Mouse (Mus musculus) forebrain, postnatal 0 days (tissue): Measurements from ENCODE around the gene Mrpl33. TPM values are rescaled to one million over a fixed set of nuclear protein-coding genes. Genes with fewer than 3 reads are reported as not detected.
"Not testable (repeated sequence)": the region's sequence is repeated elsewhere in the genome, so short reads cannot be mapped to it uniquely, and the experiment has no call there.

Source experiments
- ATAC-seq: fragments of 200-750 bp; cut with Nextera tagmentation; 2 replicates; pipeline ENCODE4 v1.8.0; 2017; ENCODE audit warnings: mild to moderate bottlenecking, moderate library complexity
- DNase-seq: peaks from one replicate; pipeline ENCODE4 v3.0.0-alpha.2; 2015
- H3K27ac ChIP-seq: fragments of 300-500 bp; sonication (generic); 2 replicates; pipeline ENCODE4 v1.5.1; 2014; ENCODE audit warnings: low read depth, mild to moderate bottlenecking, antibody characterized with exemption, low read length, moderate library complexity, mixed read lengths
- H3K27me3 ChIP-seq: fragments of 300-500 bp; sonication (generic); 2 replicates; pipeline ENCODE4 v1.6.1; 2014; ENCODE audit warnings: mild to moderate bottlenecking, low read length, mixed read lengths; ENCODE audit not compliant: insufficient read depth
- H3K36me3 ChIP-seq: fragments of 300-500 bp; sonication (generic); 2 replicates; pipeline ENCODE4 v1.6.1; 2014; ENCODE audit warnings: mild to moderate bottlenecking, moderate library complexity; ENCODE audit not compliant: insufficient read depth
- H3K4me1 ChIP-seq: fragments of 300-500 bp; sonication (generic); 2 replicates; pipeline ENCODE4 v1.6.1; 2014; ENCODE audit warnings: antibody characterized with exemption; ENCODE audit not compliant: insufficient read depth
- H3K4me2 ChIP-seq: fragments of 300-500 bp; sonication (generic); 2 replicates; pipeline ENCODE4 v1.6.1; 2014; ENCODE audit warnings: low read depth, mild to moderate bottlenecking, moderate library complexity
- H3K4me3 ChIP-seq: fragments of 300-500 bp; sonication (generic); 2 replicates; pipeline ENCODE4 v1.5.1; 2014; ENCODE audit warnings: low read depth, low read length, mixed read lengths
- H3K9ac ChIP-seq: fragments of 300-500 bp; sonication (generic); 2 replicates; pipeline ENCODE4 v1.6.1; 2014; ENCODE audit warnings: mild to moderate bottlenecking
- H3K9me3 ChIP-seq: fragments of 300-500 bp; sonication (generic); 2 replicates; pipeline ENCODE4 v1.6.1; 2016; ENCODE audit warnings: low read length
- CTCF ChIP-seq: sonication (generic); IDR thresholded peaks from 2 replicates; pipeline ENCODE4 v1.5.1; 2016; ENCODE audit warnings: antibody characterized with exemption, control low read depth, low read depth
- WGBS: fragments of 180-500 bp; shearing (Covaris S2); extraction: QIAGEN DNeasy Blood & Tissue Kit; methylation state at CpG from one replicate; pipeline ENCODE4 v1.1.7; 2014; 5-methylcytosine and 5-hydroxymethylcytosine counted together
- polyA plus RNA-seq: library from polyadenylated mRNA; unstranded; fragments of >200 nt; fragmentation: Nextera tagmentation; extraction: Ambion mirVana; gene quantifications from 2 replicates; pipeline ENCODE4 v1.2.1, GENCODE M21; 2015
- total RNA-seq: library from RNA; depleted of rRNA; stranded (reverse); fragments of >200 nt; gene quantifications from 2 replicates; pipeline ENCODE4 v1.2.3, GENCODE M21; 2014

Gene Mrpl33
- total and polyA plus RNA-seq, 2 experiments from 2014 or later: 166 to 295 TPM

DNA sequence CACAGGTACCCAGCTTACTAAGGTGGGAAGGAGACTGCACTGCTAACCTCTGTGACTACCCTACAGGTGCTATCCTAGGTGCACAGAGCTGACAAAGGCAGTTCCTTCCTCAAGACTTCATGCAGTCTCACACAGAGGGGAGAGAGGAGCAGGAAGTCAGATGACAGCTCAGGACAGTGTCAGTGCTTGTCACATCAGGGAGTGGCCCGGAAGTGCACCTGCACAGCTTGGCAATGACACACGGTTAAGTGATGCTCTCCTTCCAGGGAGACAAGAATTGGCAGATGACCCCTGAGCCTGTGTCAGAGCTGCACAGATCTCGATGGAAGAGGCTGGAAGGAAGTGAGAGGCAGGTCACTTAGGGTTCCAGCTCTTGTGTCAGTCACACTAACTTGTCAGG lies 14.8 kb upstream of the Mrpl33 start:
- Histone ChIP-seq H3K9ac (no peak overlapping the region), H3K36me3 (no peaks in the 10 kb centered on the region), H3K9me3 (no peaks in the 10 kb centered on the region), H3K4me1 (no peaks in the 10 kb centered on the region), H3K27ac (no peak overlapping the region), H3K4me3 (no peak overlapping the region), H3K4me2 (no peak overlapping the region), H3K27me3 (no peaks in the 10 kb centered on the region)
- no peak for DNase-seq
- no peak for ATAC-seq
- no peak for TF ChIP-seq CTCF
- 73% methylated on average over 3 of the region's 3 CpGs for WGBS

DNA sequence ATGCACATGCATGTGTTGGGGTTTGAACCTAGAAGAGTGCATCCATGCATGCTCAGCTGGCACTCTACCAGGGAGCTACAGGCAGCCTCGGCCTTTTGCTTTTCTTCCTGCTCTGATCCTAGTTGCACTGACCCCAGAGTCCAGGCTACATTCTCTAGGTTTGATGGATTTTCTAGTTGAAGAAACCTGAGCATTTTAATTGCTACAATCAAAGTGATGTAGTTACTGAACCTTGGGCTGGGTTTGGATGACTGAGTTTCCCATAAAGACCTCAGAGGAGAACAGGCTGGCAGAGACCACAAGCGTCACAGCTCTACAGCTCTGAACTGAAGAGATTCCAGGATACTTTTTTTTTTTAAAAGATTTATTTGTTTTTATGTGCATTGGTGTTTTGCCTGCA lies 13.5 kb upstream of the Mrpl33 start:
- no peak overlapping the region for H3K4me3 ChIP-seq
- TF ChIP-seq CTCF: no peak

DNA sequence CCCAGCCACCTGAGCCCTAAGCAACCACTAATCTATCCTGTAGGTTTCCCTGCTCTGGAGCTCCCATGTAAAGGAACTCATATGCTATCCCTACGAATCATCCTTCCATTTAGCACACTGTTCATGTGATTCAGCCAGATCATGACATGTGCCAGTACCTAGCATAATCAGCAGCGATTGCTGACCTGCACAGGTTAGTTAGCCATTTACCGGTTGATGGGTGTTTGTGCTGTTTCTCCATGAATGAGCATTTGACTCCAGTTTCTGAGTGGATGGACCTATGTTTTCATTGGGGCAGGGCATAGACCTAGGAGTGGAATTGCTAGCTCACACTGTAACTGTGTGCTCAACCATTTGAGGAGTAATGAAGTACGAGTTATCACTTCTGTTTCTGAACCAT lies 11.2 kb upstream of the Mrpl33 start:
- Histone ChIP-seq H3K9me3 (no peaks in the 10 kb centered on the region), H3K4me2 (no peak overlapping the region), H3K27ac (no peak overlapping the region), H3K27me3 (no peaks in the 10 kb centered on the region), H3K9ac (no peak overlapping the region), H3K4me3 (no peak overlapping the region), H3K36me3 (no peaks in the 10 kb centered on the region), H3K4me1 (no peaks in the 10 kb centered on the region)
- DNase-seq: no peak
- ATAC-seq: no peak
- TF ChIP-seq CTCF: no peak
- WGBS: 88% methylated on average over 4 of the region's 4 CpGs

More for the DNA sequence above, 13.5 kb upstream of the Mrpl33 start:
- Histone ChIP-seq H3K9me3 (no peaks in the 10 kb centered on the region), H3K4me1 (no peaks in the 10 kb centered on the region), H3K4me2 (no peak overlapping the region), H3K36me3 (no peaks in the 10 kb centered on the region), H3K27ac (no peak overlapping the region), H3K27me3 (no peaks in the 10 kb centered on the region), H3K9ac (no peak overlapping the region)
- ATAC-seq (no peak), DNase-seq (no peak)
- 62% methylated on average over 2 of the region's 2 CpGs for WGBS

DNA sequence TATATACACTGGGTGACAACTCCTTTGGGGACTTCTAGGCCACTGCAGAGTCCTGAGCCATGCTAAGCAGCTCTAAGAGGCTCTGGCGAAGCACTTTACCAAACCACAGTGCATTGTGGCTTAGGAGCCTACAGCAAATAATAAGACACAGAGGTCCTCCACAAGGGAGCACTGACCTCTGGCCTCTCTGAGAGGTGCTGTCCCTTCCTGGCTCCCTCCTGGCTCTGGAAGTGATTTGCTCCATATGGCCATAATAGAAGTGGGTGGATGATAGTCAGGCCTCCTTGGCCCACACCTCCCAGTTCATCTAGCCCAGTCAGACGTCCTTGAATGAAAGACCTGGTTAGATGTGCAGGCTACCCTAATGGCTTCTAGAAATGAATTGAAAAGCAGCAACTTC lies 8.7 kb upstream of the Mrpl33 start:
- TF ChIP-seq CTCF: no peak
- no peak for ATAC-seq
- no peak for DNase-seq
- Histone ChIP-seq H3K4me2 (no peak overlapping the region), H3K9ac (no peak overlapping the region), H3K4me1 (no peaks in the 10 kb centered on the region), H3K27me3 (no peaks in the 10 kb centered on the region), H3K9me3 (no peaks in the 10 kb centered on the region), H3K36me3 (no peaks in the 10 kb centered on the region), H3K4me3 (no peak overlapping the region), H3K27ac (no peak overlapping the region)
- 74% methylated on average over 2 of the region's 2 CpGs for WGBS

DNA sequence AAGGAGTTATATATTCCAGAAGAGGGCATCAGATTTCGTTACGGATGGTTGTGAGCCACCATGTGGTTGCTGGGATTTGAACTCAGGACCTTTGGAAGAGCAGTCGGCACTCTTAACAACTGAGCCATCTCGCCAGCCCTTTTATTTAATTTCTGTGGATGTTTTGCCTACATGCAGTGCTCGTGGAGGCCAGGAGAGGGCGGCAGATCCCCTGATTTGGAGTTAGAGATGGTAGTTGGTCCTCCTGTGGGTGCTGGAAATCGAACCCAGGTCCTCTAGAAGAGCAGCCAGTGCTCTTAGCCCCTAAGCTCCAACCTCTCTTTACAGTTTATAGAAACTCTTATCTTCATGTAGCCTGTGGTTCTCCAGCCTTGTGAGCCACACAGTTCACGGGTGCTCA lies 8.1 kb upstream of the Mrpl33 start:
- H3K4me2 ChIP-seq, ATAC-seq, H3K27ac ChIP-seq, H3K4me1 ChIP-seq, H3K4me3 ChIP-seq, DNase-seq, H3K27me3 ChIP-seq, H3K9me3 ChIP-seq, H3K36me3 ChIP-seq, H3K9ac ChIP-seq: not testable (repeated sequence)
- 88% methylated on average over 8 of the region's 8 CpGs for WGBS

DNA sequence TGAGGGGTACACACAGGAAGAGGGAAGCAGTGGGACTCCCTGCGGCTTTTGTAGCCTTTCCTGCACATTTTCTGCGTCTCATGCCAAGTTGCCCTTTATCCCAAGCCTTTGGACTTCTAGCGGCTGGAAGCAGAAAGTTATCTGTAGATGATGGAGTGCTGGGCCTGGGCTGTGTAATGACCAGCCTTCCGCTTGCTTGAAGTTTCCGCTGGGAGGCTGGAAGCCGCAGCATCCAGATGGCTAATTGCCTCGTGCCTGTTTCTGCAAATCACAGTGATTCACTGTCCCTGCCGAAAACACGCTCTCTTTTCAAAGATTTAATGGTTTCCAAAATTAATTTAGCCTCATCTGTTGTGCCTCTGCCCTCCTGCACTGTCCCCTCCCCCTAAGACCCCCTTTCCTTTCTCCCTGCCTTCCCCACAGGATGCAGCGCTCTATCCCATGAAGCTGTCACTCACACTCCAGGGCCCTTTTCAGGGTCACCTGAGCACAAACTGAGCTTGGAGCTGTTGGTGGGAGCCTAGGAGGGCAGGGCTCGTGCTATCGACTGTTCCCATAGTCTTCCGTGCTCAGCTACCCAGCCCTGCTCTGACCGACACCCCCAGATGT lies 6.9 kb upstream of the Mrpl33 start:
- Histone ChIP-seq H3K27me3 (no peaks in the 10 kb centered on the region), H3K9ac (no peak overlapping the region), H3K4me2 (no peak overlapping the region), H3K4me1 (no peaks in the 10 kb centered on the region), H3K27ac (peak overlapping the region; percentile 29; the same call in 1 of the 2 replicates), H3K36me3 (no peaks in the 10 kb centered on the region), H3K9me3 (no peaks in the 10 kb centered on the region), H3K4me3 (no peak overlapping the region)
- TF ChIP-seq CTCF: no peak
- DNase-seq (peak; percentile 40), ATAC-seq (peak; percentile 78)
- 46% methylated on average over 14 of the region's 14 CpGs for WGBS

DNA sequence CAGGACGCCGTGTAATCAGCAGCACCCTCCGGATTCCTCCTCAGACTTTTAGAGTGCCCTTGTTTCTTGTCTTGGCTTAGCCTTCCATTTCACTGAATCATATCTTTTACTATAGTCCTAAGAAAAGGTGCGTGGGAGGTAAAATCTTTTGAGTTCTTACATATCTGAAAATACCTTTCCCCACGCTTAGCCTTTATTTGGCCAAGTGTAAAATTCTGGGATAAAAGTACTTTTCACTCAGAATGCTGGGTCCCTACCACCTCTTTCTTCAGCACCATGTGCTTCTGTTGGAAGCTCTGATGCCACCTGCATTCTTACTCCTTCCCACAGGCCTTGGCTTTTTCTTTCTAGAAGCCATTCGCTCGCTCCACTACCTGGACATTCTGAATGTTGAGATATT lies 5.6 kb upstream of the Mrpl33 start:
- 93% methylated on average over 7 of the region's 7 CpGs for WGBS
- TF ChIP-seq CTCF: no peak
- Histone ChIP-seq H3K9ac (no peak overlapping the region), H3K4me1 (no peaks in the 10 kb centered on the region), H3K9me3 (no peaks in the 10 kb centered on the region), H3K36me3 (no peaks in the 10 kb centered on the region), H3K27me3 (no peaks in the 10 kb centered on the region), H3K4me3 (no peak overlapping the region), H3K27ac (no peak overlapping the region), H3K4me2 (no peak overlapping the region)
- ATAC-seq (no peak), DNase-seq (no peak)
